Mouse (Mus musculus) lung, adult 2 months (tissue): ENCODE data around the gene Tm9sf2.
"Not testable (repeated sequence)": the region's sequence is repeated elsewhere in the genome, so short reads cannot be mapped to it uniquely, and the experiment has no call there.

Experiments used
- CTCF ChIP-seq: fragments of 200-500 bp; IDR thresholded peaks from 2 replicates; pipeline ENCODE4 v1.5.1; 2011; ENCODE audit warnings: mild to moderate bottlenecking, low read length, control low read depth; ENCODE audit not compliant: insufficient read depth
- POLR2A ChIP-seq: fragments of 200-500 bp; IDR thresholded peaks from 2 replicates; pipeline ENCODE4 v1.6.1; 2011; ENCODE audit warnings: low read depth, mild to moderate bottlenecking, control low read depth, low read length, borderline replicate concordance; ENCODE audit errors: extremely low read depth

- TF ChIP-seq CTCF, POLR2A: not testable (repeated sequence)
These were observed 4.9 kb upstream of the Tm9sf2 start for GRCm38 (mm10) chr14:122101890-122102289.
